ENCODE assay signal across 27 mouse cellular contexts in genomic region chr4:41037942-41038341, GRCm38 (mm10). TPM values are rescaled to one million over a fixed set of nuclear protein-coding genes. Genes with fewer than 3 reads are reported as not detected.
DNase-seq lines count a peak whose midpoint lies in the region.
"Had no signal": no experiment of that assay in that cellular context is flagged by ENCODE, and none has a peak within 500 bp of the region (broad histone marks: within the 10 kb centered on the region; RNA-seq: fewer than 3 reads in every experiment).

No protein-coding gene starts in this region.

- H3K9me3 ChIP-seq in embryonic facial prominence, embryonic 10.5 days, result no peaks in the 10 kb centered on the region
- H3K9me3 ChIP-seq: forebrain, embryonic 13.5 days; hindbrain, embryonic 13.5 days; limb, embryonic 12.5 days; liver, embryonic 15.5 days; neural tube, embryonic 15.5 days had no signal

- H3K4me3 ChIP-seq in embryonic facial prominence, embryonic 10.5 days, result no peak overlapping the region
- H3K4me3 ChIP-seq: forebrain, embryonic 13.5 days; hindbrain, embryonic 13.5 days; limb, embryonic 12.5 days; liver, embryonic 15.5 days; neural tube, embryonic 15.5 days had no signal

- no peaks in the 10 kb centered on the region for H3K4me1 ChIP-seq in embryonic facial prominence, embryonic 10.5 days
- H3K4me1 ChIP-seq: forebrain, embryonic 13.5 days; hindbrain, embryonic 13.5 days; limb, embryonic 12.5 days; liver, embryonic 15.5 days; neural tube, embryonic 15.5 days had no signal

- H3K27ac ChIP-seq in embryonic facial prominence, embryonic 10.5 days (replicated peaks), result no peak overlapping the region
- H3K27ac ChIP-seq: forebrain, embryonic 13.5 days; hindbrain, embryonic 13.5 days; kidney, postnatal 0 days; limb, embryonic 12.5 days; liver, embryonic 15.5 days; neural tube, embryonic 15.5 days had no signal

- WGBS in embryonic facial prominence, embryonic 10.5 days, result 61% methylated on average over 3 of the region's 3 CpGs

- H3K27me3 ChIP-seq in embryonic facial prominence, embryonic 10.5 days (replicated peaks; ENCODE audit: low read depth, poor library complexity, severe bottlenecking), result no peaks in the 10 kb centered on the region
- H3K27me3 ChIP-seq: forebrain, embryonic 13.5 days; hindbrain, embryonic 13.5 days; limb, embryonic 12.5 days; liver, embryonic 15.5 days; neural tube, embryonic 15.5 days had no signal

- DNase-seq in adrenal gland, adult 2 months, result peak; percentile 72
- no peak for DNase-seq in adrenal gland, adult 18-20 months (ENCODE audit: low spot score in 2 of 2)
- peak; percentile 54 for DNase-seq in kidney, adult 9 months
- DNase-seq in kidney, adult 18-20 months, result no peak
- peak; percentile 69 for DNase-seq in adrenal gland, postnatal 14 days
- DNase-seq in embryonic facial prominence, embryonic 10.5 days (ENCODE audit: low spot score), result no peak
- no peak for DNase-seq in ovary, postnatal 14 days (ENCODE audit: low spot score)
- DNase-seq: cerebellum, adult 18-20 months; cerebellum, postnatal 25 days; gastrocnemius, postnatal 10 days; heart, postnatal 4 days; lung, embryonic 14.5 days; lung, postnatal 14 days; midbrain, embryonic 14.5 days; right cerebral cortex, postnatal 25 days; spleen, adult 18-20 months; thymus, postnatal 36 days had no signal

- no peaks in the 10 kb centered on the region for H3K36me3 ChIP-seq in embryonic facial prominence, embryonic 10.5 days (replicated peaks)
- H3K36me3 ChIP-seq: hindbrain, embryonic 13.5 days; limb, embryonic 12.5 days; liver, embryonic 15.5 days; neural tube, embryonic 15.5 days had no signal

RNA-seq across cellular contexts. Expression of gene Aqp7, which starts 10.0 kb away (rescaled TPM):
- 10 to 100 TPM; 20.8 to 42.1 TPM for total RNA-seq in adrenal gland, adult 2 months (2021)
- polyA plus RNA-seq in adrenal gland, adult 2 months (2012; rRNA removed), result 12.5 and 15.2 TPM in 2 replicates
- 10 to 100 TPM; 13.6 to 55.8 TPM for total RNA-seq in adrenal gland, adult 18-20 months (2021)
- 62.7 and 67.7 TPM in 2 replicates for total RNA-seq in adrenal gland, postnatal 14 days (2021)
- 0.06 TPM in 1 of 2 replicates, not detected in the other for polyA plus RNA-seq in embryonic facial prominence, embryonic 10.5 days (2016; fragmentation: Nextera tagmentation; extraction: Ambion mirVana)
- total RNA-seq: left cerebral cortex, adult 18-20 months; left cerebral cortex, postnatal 25 days; monocyte, adult 5-6 weeks had no signal
- polyA plus RNA-seq: embryonic facial prominence, embryonic 11.5 days; forebrain, embryonic 13.5 days; hindbrain, embryonic 13.5 days; limb, embryonic 12.5 days; lung, embryonic 14.5 days; neural tube, embryonic 15.5 days had no signal

Comparison
In these comparisons a context has a peak if more than half of its experiments do, and no peak if none do; other contexts are left out.
1. DNase-seq: peak in adrenal gland, adult 2 months (single experiment), kidney, adult 9 months (single experiment) and adrenal gland, postnatal 14 days (single experiment); none in adrenal gland, adult 18-20 months (0 of 2), kidney, adult 18-20 months (single experiment), embryonic facial prominence, embryonic 10.5 days (single experiment) and ovary, postnatal 14 days (single experiment).